Mouse (Mus musculus) fibroblast of lung, adult 2 months (primary cell): ENCODE data around the gene Tbxa2r.

Experiments used
- DNase-seq: peaks from one replicate; pipeline ENCODE4 v3.0.0-alpha.2; 2011; ENCODE audit warnings: low read depth

Gene Tbxa2r

DNA sequence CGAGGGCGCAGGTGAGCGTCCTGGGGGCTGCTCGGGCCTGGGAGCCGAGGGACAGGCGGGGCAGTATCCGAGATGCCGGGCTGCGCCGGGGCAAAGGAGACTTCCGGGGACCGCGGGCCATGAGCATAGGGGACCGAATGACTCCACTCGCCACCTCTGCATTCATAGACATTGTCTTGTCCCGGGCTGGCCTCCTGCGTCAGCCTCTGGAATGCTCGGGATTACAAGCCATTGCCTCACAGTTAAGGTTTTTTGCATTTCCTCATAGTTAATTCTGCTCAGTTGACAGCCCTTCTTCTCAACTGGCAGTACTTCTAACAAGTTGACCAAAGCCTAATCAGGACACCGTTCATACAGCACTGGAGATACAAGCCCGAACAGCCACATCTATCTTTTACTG, 7.1 kb upstream of the Tbxa2r start:
- DNase-seq: no peak

DNA sequence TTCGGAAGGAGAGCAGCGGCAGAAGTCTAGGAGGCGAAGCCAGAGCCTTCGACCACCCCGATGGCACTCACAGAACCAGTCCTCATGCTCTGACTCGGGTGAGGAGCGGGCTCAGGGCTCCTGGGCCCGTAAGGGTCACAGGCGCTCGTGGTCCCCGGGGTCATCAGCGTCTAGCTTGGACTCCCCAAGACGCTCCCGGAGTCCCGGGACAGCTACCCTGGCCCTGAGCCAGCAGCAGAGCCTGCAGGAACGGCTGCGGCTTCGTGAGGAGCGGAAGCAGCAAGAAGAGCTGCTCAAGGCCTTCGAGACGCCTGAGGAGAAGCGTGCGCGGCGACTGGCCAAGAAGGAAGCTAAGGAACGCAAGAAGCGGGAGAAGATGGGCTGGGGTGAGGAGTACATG, 6.1 kb upstream of the Tbxa2r start:
- DNase-seq: no peak

DNA sequence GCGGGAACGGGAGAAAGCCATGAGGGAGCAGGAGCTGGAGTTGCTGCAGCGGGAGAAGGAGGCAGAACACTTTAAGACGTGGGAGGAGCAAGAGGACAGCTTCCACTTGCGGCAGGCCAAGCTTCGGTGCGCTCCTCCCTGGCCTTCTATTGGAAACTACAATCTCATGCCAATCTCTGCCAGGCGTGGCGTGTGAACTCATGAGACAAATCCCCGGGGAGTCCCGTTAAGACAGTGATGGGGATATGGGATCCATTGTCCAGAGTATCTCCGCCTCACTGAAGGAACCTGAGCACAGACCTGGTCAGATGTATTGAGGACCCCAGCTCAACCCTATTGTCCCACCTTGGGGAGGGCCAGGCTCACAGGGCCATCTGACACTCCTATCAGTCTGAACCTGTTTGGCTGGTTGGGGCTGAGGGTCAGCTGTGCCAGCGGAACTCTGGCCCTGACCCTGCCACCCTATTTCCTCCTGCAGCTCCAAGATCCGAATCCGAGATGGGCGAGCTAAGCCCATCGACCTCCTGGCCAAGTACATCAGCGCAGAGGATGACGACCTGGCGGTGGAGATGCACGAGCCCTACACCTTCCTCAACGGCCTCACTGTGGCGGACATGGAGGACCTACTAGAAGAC, 5.3 kb upstream of the Tbxa2r start:
- no peak for DNase-seq

DNA sequence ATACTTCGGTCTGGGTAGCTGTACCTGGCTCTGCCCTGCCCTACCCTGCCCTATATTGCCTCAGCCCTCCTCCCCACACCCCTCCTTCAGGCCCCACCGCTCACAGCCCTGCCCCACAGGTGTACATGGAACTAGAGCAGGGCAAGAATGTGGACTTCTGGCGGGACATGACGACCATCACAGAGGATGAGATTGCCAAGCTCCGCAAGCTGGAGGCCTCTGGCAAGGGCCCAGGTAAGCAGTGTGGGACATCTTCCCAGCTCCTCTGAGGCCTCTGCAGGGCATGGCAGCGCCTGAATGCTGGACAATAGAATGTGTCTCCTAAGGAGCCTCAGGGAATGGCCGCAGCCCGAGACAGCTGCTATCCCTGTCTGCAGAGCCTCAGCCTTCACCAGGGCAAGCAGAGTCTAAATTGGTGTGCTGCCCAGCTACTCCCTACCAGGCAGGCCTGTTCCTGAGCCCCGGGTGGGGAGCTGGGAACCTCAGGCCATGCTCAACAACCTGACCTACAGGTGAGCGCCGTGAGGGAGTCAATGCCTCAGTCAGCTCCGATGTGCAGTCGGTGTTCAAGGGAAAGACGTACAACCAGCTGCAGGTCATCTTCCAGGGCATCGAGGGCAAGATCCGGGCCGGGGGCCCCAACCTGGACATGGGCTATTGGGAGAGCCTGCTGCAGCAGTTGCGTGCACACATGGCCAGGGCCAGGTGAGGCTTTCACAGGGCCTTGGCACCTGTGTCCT, 4.6 kb upstream of the Tbxa2r start:
- no peak for DNase-seq

DNA sequence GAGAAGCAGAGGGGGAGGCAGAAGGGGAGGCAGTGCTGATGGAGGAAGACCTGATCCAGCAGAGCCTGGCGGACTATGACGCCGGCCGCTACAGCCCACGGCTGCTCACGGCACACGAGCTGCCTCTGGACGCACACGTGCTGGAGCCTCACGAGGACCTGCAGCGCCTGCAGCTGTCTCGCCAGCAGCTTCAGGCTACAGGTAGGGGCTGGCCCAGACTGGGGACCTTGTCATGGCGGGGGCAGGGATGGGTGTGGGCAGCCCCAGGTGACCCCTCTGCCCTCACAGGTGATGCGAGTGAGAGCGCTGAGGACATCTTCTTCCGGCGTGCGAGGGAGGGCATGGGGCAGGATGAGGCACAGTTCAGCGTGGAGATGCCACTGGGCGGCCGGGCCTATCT, 3.4 kb upstream of the Tbxa2r start:
- no peak for DNase-seq

DNA sequence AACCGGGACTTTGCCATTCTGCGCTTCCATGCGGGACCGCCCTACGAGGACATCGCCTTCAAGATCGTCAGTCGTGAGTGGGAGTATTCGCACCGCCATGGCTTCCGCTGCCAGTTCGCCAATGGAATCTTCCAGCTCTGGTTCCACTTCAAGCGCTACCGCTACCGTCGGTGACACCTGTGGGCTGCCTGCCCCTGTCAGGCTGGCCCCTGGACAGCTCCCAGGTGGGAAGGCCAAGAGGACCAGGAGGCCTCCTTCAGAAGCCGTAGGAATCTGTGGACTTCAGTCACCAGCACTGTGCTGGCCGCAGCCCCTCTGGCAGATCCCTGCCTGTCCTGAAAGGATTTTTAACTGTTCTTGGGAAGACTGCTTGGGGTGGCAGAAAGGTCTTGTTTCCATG, 2.8 kb upstream of the Tbxa2r start:
- DNase-seq: no peak

DNA sequence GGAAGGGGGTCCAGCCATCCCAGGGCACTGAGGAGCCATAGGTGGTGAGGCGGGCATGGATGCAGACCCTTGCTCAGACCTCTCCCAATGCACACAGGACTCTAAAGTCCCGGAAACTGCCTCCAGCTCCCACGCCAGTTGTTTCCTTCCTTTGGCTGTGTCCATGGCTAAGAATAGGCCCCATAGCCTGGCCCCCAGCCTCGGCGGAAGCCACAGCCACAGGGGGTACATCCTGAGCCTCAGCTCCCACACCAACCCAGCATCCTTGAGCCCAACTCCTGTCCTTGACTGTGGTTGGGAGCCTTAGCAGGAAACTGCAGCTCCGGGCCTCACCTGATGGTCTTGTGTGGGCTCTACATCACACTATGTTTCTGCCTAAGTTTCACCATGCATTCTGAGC, 1.7 kb upstream of the Tbxa2r start:
- no peak for DNase-seq

DNA sequence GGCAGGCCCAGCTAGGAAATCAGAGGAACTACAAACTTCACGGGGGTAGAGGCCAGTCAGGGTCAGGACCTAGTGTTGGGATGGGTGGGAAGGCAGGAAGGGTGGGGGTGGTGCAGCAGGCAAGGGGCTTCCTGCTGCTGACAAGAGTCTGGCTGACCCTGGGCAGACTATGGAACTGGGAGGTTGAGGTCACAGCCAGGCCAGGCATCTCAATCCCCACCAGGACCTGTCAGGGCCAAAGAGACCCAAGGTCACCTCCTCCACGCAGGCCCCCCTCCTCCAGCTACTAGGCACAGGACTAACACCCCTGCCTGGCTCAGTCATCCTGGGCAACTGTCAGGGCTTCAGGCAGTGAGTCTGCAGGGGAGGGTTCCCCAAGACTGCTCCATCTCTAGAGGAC, 572 bp upstream of the Tbxa2r start:
- no peak for DNase-seq

DNA sequence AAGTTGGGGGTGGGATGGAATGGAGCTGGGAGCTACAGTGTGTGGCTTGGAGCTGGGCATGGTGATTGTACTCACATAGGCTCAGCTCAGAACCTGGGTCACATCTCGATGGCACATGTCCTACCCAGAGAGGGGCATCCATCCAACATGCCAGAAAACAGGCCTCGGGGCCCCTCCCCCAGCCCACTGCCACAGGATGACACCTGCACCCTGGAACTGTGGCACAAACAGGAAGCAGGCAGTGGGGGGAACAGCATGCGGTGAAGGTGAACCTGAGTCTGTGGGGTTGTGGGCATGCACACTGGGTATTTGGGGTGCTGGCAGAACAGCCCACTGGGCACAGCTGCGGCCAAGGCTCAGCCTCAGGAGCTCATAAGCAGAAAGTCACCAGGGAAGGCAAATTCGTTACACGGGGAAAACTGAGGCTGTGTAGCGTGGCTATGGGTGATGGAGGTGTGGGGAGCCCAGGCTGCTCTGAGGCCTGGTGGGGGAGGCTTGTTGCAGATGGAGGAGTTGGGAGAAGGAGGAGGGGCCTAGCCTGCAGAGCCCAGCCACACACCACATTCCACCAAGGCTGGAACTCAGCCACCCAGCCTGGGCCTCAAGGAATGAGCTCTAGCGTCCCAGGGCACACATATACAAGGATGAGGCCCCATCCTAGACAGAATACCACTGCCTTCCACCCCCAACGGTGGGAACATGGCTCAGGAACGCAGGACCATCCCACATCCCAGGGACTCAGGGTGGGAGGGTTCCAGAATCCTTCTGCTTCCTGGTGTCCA, 854 bp downstream of the Tbxa2r start:
- DNase-seq: peak; percentile 46

DNA sequence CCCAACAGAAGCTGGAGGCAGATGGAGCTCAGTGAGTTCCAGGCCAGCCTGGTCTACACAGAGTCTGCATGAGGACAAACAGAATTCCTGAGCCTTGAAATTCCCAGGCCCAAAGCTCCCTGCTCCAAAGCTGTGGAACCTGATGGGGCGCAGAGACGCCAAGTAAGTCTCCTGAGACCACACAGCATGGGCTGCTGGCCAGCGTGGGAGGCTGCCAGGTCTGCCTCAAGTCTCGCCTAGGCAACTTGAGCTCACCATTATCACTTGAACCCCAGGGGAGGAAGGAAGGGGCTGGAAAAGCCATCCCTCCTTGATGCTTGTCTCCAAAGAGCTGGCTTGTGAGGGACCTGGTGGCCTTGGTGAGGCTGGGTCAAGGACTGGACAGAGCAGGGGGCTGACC, 1.5 kb downstream of the Tbxa2r start:
- no peak for DNase-seq

DNA sequence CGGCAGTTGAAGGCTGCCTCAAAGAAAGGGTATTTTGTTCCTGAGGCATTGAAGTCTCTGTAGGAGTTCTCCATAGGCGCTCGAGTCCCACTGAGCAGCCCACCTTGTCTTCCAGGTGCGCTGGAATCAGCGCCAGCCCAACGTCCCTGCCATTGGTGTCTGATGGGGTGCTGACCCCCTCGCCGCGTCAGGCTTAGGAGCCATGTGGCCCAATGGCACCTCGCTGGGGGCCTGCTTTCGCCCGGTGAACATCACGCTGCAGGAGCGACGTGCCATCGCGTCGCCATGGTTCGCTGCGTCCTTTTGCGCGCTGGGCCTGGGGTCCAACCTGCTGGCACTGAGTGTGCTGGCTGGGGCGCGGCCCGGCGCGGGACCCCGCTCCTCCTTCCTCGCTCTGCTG, 3.7 kb downstream of the Tbxa2r start:
- no peak for DNase-seq

DNA sequence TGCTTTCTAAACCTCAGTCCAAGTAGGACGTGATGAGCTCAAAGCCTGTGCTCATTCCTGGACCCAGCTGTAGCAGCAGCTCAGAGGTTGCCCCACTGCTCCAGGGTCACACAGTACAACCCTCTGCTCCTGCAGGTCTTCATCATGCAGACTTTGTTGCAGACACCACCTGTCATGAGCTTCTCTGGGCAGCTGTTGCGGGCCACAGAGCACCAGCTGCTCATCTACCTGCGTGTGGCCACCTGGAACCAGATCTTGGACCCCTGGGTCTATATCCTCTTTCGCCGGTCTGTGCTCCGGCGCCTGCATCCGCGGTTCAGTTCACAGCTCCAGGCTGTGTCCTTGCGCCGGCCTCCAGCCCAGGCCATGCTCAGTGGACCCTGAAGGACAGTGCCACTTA, 5.8 kb downstream of the Tbxa2r start:
- no peak for DNase-seq

DNA sequence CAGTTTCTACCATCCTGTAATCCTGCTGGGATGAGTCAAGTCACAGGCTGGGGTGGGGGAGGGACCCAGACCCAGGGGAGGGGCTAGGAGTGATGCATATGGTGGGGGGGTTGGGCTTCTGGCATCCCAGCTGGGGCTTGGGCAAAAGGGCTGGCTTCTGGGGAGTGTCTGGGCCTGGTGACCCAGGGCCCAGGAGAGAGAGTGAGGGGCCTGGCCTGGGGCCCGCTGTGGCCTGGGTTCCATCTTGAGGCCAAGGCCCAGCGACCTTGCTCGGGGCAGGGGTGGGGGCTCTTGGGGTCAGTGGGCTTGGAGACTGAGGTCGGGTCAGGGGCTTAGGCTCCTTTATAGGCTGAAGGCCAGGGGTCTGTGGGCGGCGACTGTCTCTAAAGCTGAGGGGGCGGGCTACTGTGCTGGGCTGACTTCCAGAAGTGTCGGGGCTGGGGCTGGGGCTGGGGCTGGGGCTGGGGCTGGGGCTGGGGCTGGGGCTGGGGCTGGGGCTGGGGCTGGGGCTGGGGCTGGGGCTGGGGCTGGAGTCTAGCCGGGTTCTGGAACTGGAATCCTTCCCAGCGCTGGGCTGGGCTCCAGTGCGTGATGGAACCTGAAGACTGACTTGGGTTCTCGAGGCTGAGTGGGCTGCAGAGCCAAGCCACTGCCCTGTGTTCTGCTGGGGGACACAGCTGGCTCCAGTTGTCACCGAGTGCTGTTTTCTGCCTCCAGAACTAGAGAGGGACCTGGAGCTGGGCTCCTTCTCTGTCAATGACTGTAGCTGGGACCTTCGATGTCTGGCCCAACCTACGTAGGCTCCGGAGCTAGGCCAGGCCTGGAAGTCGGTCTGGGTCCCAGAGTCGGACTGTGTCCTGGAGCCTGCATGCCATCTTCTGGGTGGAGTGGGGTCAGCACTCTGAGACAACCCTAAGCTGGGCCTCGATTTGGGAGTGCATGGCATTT, 7.1 kb downstream of the Tbxa2r start:
- no peak for DNase-seq

DNA sequence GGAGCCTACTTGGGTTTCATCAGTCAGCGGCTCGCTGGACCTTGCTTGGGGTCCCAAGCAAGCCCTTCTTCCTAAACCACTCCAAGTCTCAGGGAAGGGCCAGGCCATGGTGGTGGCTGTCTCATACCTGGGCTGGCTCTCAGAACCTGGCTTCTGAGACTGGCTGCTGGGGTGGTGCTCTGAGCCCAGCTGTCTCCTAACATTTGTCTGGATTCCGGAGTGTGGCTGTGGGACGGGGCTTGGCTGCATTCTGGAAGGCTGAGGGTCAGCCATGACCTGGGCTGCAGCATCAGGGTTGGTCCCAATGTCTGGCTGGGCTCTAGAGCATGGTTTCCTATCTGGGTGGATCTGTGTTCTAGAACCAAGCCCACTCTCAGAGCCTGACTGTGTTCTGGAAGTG, 8.0 kb downstream of the Tbxa2r start:
- no peak for DNase-seq

DNA sequence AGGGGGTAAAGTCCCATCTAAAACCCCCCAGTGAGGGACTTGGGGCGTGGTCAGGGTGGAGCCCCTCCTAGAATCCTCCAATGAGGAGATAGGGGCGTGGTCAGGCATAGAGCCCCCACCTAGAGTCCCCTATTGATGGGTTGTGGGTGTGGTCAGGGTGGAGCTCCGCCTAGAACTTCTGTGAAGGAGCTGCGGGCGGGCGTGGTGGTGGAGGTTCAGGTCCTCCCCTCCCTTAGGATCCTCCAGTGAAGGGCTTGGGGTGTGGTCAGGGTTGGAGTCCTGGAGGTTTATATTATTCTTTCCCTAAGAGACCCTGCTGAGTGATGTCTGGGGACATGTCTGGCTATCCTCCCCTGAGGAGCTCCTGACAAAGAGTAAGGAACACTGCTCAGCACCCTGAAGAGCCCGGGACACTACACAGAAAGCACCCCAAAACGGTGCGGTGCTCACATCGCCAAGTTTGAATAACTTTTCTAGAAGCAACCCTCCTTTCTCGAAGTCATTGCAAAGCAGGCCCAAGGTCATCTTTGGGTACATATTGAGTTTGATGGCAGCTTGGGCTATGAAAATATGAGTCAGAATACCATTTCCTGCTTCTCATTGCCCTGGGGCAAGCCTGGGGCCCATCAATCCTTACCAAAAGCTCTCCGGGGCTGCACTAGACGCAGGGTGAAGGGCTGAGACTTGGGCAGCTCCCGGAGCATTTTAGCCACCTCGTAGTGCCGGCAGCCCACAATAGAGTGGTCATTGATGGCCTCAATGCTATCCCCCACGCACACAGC, 12.2 kb downstream of the Tbxa2r start:
- DNase-seq: no peak

DNA sequence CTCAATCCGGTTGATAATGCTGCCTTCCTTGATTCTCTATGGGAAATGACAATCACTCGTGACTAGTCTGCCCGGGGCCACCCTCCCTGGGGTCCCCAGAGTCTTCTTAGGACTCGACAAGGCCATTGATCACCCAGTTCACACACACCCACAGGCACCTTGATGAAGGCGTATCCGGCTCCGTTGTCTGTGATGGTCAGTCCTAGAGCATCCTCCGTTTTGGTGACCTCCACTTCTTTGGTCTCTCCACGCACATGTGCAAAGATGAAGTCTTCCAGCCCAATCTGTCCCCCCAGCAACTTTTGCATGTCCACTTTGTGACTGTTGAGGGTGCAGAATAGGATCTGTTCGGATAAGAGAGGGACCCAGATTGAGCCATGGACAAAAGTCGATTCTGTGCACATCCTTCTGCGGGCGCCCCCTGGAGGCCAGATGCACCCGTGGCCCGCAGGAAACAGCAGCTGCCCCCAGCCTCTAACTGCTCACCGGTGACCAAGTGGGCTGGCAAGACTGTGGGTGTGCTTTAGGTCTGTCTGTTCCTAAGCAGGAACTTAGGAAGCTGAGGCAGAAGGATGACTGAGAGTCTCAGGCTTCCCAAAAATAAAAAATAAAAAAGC, 12.9 kb downstream of the Tbxa2r start:
- DNase-seq: no peak

DNA sequence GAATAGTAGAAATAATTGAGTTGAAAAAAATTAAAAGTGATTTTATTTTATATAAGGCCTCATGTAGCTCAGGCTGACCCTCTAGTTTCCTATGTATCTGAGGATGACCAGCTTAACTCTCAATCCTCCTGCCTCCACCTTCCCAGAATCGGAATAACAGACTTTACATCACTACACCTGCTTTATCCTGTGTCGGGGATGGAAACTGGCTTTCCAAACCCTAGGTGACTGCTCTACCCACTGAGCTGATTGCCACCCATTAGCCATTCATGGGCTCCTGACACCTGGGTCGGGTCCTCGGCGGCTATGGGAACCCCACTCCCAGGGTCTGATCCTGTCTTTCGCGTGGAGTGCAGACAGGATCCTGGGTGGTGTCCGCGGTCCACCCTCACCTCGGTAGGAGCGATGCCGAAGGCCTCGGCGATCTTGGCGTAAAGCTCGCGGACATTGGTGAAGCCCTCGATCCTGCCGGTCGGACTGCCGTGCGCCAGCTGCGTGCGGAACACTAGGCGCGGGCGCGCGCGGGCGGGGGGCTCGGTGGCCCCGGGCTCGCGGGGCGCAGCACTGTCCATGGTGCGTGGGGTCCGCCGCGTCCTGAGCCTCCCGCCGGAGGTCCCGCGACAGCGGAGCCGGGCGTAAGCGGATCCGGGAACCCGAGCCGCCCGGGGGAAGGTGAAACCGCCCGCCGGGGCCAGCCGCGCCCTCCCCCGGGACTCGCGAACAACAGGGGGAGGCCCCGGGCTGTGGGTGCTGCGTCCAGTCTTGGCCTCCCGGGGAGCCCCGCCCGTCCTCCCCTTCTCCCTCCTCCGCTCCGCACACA, 14.4 kb downstream of the Tbxa2r start, which contains the start of gene Gipc3:
Gene Gipc3 (minus strand): TSS at position 581 of the 820 bp plus-strand sequence.
- no peak for DNase-seq

DNA sequence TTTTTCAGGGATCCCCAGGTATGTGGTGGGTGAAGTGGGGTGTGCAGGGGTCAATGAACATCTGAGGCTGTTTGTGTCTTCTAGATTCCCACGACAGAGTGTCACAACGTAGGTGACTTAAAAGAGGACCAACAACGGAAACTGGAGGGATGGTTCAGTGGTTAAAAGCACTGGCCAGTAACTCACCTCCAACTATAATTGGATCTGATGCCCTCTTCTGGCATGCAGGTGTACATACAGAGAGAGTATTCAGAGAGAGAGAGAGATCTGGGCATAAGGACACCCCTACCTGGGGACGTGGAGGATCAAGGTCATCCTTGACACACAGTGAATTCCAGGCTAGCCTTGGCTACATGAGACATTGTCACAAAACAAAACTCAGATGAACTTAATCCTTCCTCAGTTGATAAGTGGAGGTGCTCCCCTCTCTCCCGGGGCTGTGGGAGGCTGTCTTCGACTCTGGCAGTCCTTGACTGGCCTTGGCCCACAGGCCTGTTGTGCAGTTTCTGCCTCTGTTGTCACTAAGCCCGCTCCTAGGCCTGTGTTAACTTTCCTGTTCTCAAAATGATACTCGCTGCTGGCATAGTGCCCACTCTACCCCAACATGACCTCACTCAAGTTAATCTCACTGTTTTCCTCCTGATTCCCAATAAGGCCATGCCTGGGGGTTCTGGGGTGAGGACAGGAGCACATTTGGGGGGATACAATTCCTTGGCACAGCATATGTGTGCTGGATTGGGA, 16.1 kb downstream of the Tbxa2r start:
- no peak for DNase-seq

DNA sequence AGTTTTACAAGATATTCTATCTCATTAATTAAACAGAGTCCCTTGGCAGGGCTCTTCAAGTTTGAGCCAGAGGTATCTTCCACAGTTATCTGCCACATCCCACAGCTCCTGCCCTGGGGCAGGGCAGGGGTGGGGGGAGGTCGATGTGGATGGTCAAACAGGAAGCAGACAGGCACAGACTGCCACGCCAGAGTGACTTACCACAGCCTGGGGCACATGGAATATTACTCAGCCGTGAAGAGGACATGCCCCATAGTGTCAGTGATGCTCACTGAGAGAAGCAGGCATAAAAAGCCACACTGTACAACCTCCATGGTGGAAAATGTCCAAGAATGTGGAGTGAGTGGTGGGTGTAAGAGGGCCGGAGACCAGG, 16.6 kb downstream of the Tbxa2r start:
- no peak for DNase-seq
